Mouse (Mus musculus): ENCODE results near the gene Nup205.

Nup205 gene

GRCm38 (mm10) chr6:35251807-35252476, 74.7 kb downstream of the Nup205 start:
- no peak for DNase-seq (ENCODE audit: low spot score)

- peak; percentile 74 for DNase-seq (ENCODE audit: low spot score)
Measured at GRCm38 (mm10) chr6:35252477-35253346, 75.5 kb downstream of the Nup205 start.

- DNase-seq (ENCODE audit: low spot score) = no peak
Measured at GRCm38 (mm10) chr6:35253474-35253873, 76.3 kb downstream of the Nup205 start.

- DNase-seq (ENCODE audit: low spot score) = no peak
Measured at GRCm38 (mm10) chr6:35254136-35254904, 77.1 kb downstream of the Nup205 start.

- no peak for DNase-seq (ENCODE audit: low spot score)
Measured at GRCm38 (mm10) chr6:35255017-35255416, 77.8 kb downstream of the Nup205 start.

- no peak for DNase-seq (ENCODE audit: low spot score)
Measured at GRCm38 (mm10) chr6:35256691-35257090, 79.5 kb downstream of the Nup205 start.

GRCm38 (mm10) chr6:35257626-35258190, 80.5 kb downstream of the Nup205 start:
- DNase-seq (ENCODE audit: low spot score) = no peak

- DNase-seq (ENCODE audit: low spot score) = no peak
Measured at GRCm38 (mm10) chr6:35258922-35259321, 81.7 kb downstream of the Nup205 start.

- no peak for DNase-seq (ENCODE audit: low spot score)
Measured at GRCm38 (mm10) chr6:35259526-35259925, 82.3 kb downstream of the Nup205 start.

- DNase-seq (ENCODE audit: low spot score) = no peak
Measured at GRCm38 (mm10) chr6:35260531-35260930, 83.3 kb downstream of the Nup205 start.

- no peak for DNase-seq (ENCODE audit: low spot score)
Measured at GRCm38 (mm10) chr6:35265580-35266278, 88.5 kb downstream of the Nup205 start.

- no peak for DNase-seq (ENCODE audit: low spot score)
Measured at GRCm38 (mm10) chr6:35268711-35269110, 91.5 kb downstream of the Nup205 start.

GRCm38 (mm10) chr6:35269643-35270042, 92.4 kb downstream of the Nup205 start:
- no peak for DNase-seq (ENCODE audit: low spot score)

GRCm38 (mm10) chr6:35271094-35271855, 94.1 kb downstream of the Nup205 start:
- no peak for DNase-seq (ENCODE audit: low spot score)

- no peak for DNase-seq (ENCODE audit: low spot score)
Measured at GRCm38 (mm10) chr6:35271868-35272765, 94.9 kb downstream of the Nup205 start.

- no peak for DNase-seq (ENCODE audit: low spot score)
Measured at GRCm38 (mm10) chr6:35273391-35274082, 96.3 kb downstream of the Nup205 start.

- no peak for DNase-seq (ENCODE audit: low spot score)
Measured at GRCm38 (mm10) chr6:35277903-35278587, 100.8 kb downstream of the Nup205 start.

GRCm38 (mm10) chr6:35279306-35279705, 102.1 kb downstream of the Nup205 start:
- no peak for DNase-seq (ENCODE audit: low spot score)
